Mouse (Mus musculus) large intestine, adult 2 months (tissue): ENCODE data around the gene Prm1. TPM values are rescaled to one million over a fixed set of nuclear protein-coding genes. Genes with fewer than 3 reads are reported as not detected.

Experiments
- DNase-seq: peaks from one replicate; pipeline ENCODE4 v3.0.0-alpha.2; 2012; ENCODE audit warnings: low read depth, low spot score
- WGBS: fragments of 180-500 bp; shearing (Covaris S2); methylation state at CpG from one replicate; pipeline ENCODE4 v1.1.7; 2018; 5-methylcytosine and 5-hydroxymethylcytosine counted together
- polyA plus RNA-seq: library from polyadenylated mRNA; depleted of rRNA; stranded (reverse); fragments of >200 nt; gene quantifications from 2 replicates; pipeline ENCODE4 v1.2.3, GENCODE M21; 2012

The Prm1 gene
- polyA plus RNA-seq, 1 experiment, result 0.50 TPM

DNA sequence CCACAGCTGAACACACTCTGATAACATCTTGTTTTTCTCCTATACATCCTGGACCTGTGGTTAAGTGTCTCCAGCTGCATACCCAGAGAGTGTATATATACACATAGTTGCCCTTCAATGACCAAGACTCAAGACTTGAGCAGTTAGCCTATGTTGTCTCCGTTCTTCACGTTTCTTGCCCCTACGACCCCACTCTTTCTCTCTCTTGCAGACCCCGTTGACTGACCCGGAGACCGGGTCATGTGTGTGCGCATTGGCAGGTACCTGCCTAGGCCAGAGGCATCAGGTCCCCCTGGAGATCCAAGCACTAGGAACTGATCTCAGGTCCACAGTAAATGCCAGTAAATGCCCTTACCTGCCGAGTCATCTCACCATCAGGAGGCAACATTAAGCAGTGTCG lies 21.6 kb upstream of the Prm1 start:
- no peak for DNase-seq
- WGBS, result 92% methylated on average over 9 of the region's 9 CpGs

DNA sequence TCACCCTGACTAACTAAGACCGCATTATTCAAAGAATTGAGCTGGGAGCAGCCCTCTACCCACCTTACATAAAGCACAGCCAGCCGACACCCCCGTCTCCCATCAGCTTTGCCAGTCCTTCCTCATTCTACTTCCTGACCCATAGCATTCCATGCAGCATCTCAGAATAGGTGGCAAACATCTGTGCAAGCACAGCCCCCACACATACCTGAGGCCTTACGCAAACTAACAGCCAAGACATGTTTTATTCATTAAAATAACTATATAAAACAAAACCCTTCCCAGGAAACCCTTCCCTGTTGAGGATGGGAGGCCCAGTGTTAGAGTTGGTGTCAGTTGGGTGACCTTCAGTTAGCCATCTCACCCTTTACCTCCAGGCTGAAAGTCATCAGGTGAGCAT lies 20.2 kb upstream of the Prm1 start:
- 90% methylated on average over 4 of the region's 4 CpGs for WGBS

DNA sequence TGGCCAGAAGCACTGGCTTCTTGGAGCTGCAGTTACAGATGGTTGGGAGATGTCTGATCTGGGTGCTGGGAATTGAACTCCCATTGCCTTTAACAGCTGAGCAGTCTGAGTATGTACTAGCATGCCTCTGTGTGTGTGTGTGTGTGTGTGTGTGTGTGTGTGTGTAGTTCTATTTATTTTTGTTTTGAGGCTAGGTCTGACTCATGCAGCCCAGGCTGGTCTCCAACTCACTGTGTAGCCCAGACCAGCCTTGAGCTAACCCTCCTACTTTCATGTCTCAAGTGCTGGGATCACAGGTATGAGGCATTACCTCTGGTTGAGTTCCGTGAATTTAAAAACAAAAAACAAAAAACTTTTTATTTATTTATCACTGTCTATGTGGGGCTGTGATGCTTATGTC lies 18.9 kb upstream of the Prm1 start:
- DNase-seq, result no peak
- 88% methylated on average over 1 of the region's 1 CpGs for WGBS

More for the DNA sequence above, 20.2 kb upstream of the Prm1 start:
- DNase-seq, result no peak

DNA sequence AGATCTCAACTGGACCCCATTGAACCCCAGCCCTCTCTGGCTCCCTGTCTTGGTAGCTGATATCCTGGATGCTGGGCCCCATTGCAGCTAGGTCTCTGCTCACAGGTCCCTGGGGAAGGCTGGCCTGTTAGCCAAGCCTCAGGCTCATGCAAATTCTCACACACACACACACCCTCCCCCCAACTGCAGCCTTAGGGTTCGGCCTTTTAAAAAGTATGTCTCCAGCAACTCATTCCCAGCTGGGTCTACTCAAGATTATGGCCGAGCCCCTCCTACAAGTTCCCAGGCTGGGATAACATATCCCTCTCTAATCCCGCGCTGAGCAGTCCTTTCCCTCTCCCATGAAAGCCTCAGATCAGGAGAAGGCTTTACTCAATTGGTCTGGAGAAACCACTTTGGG lies 15.7 kb upstream of the Prm1 start:
- 39% methylated on average over 4 of the region's 4 CpGs for WGBS

DNA sequence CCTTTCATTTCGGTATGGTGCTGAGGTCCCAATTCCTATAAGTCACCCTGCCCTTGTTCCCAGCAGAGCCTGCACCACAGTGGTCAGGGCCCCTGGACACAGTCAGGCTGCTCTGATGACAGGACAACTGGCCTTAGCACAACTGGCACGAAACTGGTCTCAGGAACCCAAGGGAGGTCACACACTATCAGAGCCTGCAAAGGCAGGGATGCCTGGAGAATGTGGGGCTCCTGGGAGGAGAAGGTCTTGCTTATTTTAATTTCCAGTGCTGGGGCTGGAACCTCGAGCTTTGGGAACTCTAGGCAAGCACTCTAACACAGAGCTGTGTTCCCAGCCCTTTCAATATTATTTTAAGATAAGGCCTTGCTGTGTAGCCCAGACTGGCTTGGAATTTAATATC lies 14.3 kb upstream of the Prm1 start:
- 87% methylated on average over 3 of the region's 3 CpGs for WGBS
- DNase-seq, result no peak

More for the DNA sequence above, 15.7 kb upstream of the Prm1 start:
- DNase-seq, result no peak

- 83% methylated on average over 4 of the region's 4 CpGs for WGBS
- DNase-seq, result no peak
Observed at GRCm38 (mm10) chr16:10818579-10819135, 13.0 kb upstream of the Prm1 start.

- WGBS, result 32% methylated on average over 4 of the region's 4 CpGs
- no peak for DNase-seq
Observed at GRCm38 (mm10) chr16:10814864-10815263, 9.2 kb upstream of the Prm1 start.

DNA sequence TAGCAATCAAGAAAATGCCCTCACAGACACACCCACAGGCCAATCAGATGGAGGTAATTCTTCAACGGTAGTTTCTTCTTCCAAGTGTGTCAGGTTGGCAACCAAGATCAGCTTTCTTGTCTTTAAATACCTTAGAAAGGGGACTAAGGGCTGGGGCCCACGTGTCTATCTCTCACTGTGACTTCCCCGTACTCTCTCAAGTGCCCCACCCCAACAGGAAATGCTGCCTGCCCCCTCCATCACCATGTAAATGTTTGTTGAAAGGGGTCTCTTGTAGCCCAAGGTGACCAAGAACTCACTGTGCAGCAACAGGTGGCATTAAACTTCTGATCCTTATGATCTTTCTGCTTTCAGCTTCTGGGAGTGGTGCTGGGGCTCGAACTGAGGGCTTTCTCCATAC lies 8.1 kb upstream of the Prm1 start:
- no peak for DNase-seq
- 83% methylated on average over 4 of the region's 4 CpGs for WGBS

- no peak for DNase-seq
- WGBS, result 98% methylated on average over 2 of the region's 2 CpGs
Observed at GRCm38 (mm10) chr16:10812865-10813371, 7.3 kb upstream of the Prm1 start, which contains the start of gene Gm11172. Gene Gm11172 (plus strand): TSS chr16:10812915.

GRCm38 (mm10) chr16:10810376-10810775 lies 4.7 kb upstream of the Prm1 start:
- 94% methylated on average over 1 of the region's 1 CpGs for whole genome bisulfite sequencing
- no peak for DNase-seq

DNA sequence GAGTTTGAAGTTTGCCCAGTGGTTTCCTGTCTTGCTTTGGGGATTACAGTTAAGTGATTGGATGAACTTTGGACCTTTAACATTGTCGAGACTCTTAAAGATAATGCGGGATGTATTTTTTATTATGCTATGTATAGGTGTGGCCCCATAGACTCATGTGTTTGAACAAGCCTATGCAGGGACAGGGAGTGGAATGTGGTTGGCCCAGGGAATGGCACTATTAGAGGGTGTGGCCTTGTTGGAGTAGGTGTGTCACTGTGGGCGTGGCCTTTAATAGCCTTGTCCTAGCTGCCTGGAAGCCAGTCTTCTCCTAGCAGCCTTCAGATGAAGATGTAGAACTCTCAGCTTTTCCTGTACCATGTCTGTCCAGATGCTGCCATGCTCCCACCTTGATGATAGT lies 3.2 kb downstream of the Prm1 start:
- peak; percentile 61 for DNase-seq
- WGBS, result 28% methylated on average over 3 of the region's 3 CpGs

GRCm38 (mm10) chr16:10796034-10796433 lies 9.6 kb downstream of the Prm1 start, which contains the start of gene Prm2:
Gene Prm2 (minus strand): TSS chr16:10796134.
- WGBS, result 84% methylated on average over 6 of the region's 6 CpGs
- DNase-seq, result no peak

DNA sequence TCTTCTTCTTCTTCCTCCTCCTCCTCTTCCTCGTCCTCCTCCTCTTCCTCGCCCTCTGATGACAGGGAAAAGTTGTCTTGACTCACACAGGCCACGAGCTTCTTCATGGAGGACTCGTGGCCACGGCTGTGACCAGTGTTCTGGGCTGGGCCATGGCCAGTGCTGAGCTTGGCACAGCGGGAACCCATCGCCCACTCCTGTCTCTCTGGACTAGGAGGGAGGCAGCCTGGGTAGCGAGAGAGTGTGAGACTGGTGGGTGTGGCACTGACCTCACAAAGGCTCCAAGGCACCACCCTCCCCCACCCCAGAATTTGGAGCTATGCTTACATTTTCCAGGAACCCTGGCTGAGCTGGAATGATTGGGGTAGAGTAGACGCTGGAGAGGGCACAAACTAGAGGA lies 14.9 kb downstream of the Prm1 start, which contains the start of gene Prm3:
Gene Prm3, minus strand, starts transcription at position 213 of the 400 bp plus-strand sequence.
- WGBS, result 78% methylated on average over 9 of the region's 9 CpGs
- DNase-seq, result no peak

- no peak for DNase-seq
- 90% methylated on average over 4 of the region's 4 CpGs for WGBS
Observed at GRCm38 (mm10) chr16:10788866-10789265, 16.8 kb downstream of the Prm1 start.

GRCm38 (mm10) chr16:10788271-10788670 lies 17.4 kb downstream of the Prm1 start, which contains the start of gene Tnp2:
Gene Tnp2 (minus strand): TSS chr16:10788660.
- WGBS, result 71% methylated on average over 16 of the region's 16 CpGs
- no peak for DNase-seq

DNA sequence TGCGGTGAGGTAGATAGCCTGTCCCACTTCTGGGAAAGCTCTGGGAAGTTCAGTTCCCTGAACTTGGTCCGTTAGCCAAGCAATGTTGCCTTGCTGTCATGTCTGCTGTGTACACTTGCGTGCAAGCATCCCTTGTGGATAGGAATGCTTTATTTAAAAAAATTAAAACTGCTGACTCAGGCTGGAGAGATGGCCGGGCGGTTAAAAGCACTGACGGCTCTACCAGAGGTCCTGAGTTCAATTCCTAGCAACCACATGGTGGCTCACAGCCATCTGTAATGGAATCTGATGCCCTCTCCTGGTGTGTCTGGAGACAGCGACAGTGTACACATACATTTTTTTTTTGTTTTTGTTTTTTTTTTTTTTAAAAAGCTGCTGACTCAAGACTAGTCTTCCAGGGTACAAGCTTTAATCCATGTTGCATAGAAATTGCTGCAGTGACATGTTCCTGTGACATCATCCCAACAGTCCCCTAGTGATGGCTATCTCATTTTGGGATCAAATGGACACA lies 18.0 kb downstream of the Prm1 start:
- WGBS, result 83% methylated on average over 7 of the region's 7 CpGs
- DNase-seq, result no peak

GRCm38 (mm10) chr16:10786782-10787547 lies 18.7 kb downstream of the Prm1 start:
- WGBS, result 64% methylated on average over 4 of the region's 4 CpGs
- no peak for DNase-seq

DNA sequence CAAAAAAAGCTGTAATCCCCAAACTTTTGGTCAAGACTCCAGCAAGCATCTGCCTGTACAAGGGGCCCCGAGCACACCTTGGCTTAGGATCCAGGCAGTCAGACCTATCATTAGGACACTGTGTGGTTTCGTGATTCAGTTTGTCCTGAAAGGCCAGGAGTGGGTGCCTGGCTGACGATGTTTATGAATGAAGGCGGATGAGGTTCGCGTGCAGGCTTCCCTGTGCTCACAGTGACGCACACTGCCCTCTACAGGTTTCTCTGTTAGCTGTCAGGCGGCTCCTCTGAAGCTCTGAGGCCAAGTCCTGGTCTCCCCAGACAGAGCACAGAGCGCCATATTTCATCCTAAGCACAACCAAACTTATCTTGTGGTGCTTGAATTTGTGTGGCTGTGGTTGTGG lies 19.4 kb downstream of the Prm1 start:
- WGBS, result 2% methylated on average over 9 of the region's 9 CpGs
- peak; percentile 85 for DNase-seq

GRCm38 (mm10) chr16:10785371-10786231 lies 20.0 kb downstream of the Prm1 start, which contains the start of gene Socs1:
Gene Socs1 (minus strand): TSS chr16:10785536.
- WGBS, result 1% methylated on average over 59 of the region's 59 CpGs
- DNase-seq, result peak; percentile 71
